Comparison of ENCODE assay signal across 8 mouse cellular contexts in genomic region chrX:73639255-73639675, GRCm38 (mm10). TPM values are rescaled to one million over a fixed set of nuclear protein-coding genes. Genes with fewer than 3 reads are reported as not detected.
DNase-seq lines count a peak whose midpoint lies in the region; ATAC-seq and TF ChIP-seq lines count a peak whose summit lies in the region.

Gene Dusp9, plus strand, starts transcription at chrX:73639419.

- no peaks in the 10 kb centered on the region for H3K4me1 ChIP-seq in brown adipose tissue, adult 24 weeks (ENCODE audit: control insufficient read depth, insufficient read depth, insufficient read length, low read length)
- H3K4me1 ChIP-seq in heart, embryonic 11.5 days (ENCODE audit: control insufficient read depth, insufficient read depth, low read length) = no peaks in the 10 kb centered on the region; the same call in 1 of the 2 replicates
- H3K4me1 ChIP-seq in kidney, embryonic 15.5 days = peaks cover 22% of the 10 kb centered on the region
- peaks cover 20% of the 10 kb centered on the region for H3K4me1 ChIP-seq in testis, adult 2 months (ENCODE audit: control insufficient read depth, insufficient read depth, low read length)

- WGBS in heart, embryonic 11.5 days (ENCODE audit: insufficient replicate concordance) = 17% methylated on average over 22 of the region's 28 CpGs
- 23% methylated on average over 28 of the region's 28 CpGs for WGBS in kidney, embryonic 15.5 days

- peak within 1 kb of the TSS; percentile 49; the same call in 1 of the 2 replicates for H3K4me3 ChIP-seq in brown adipose tissue, adult 24 weeks (ENCODE audit: insufficient read depth, low read depth, low read length)
- peak within 1 kb of the TSS; percentile 33 for H3K4me3 ChIP-seq in heart, embryonic 11.5 days (ENCODE audit: low read depth, low read length)
- H3K4me3 ChIP-seq in kidney, embryonic 15.5 days (replicated peaks) = peak within 1 kb of the TSS; percentile 47
- peak within 1 kb of the TSS; percentile 47 for H3K4me3 ChIP-seq in testis, adult 2 months (ENCODE audit: control insufficient read depth, low read depth, low read length)

- no peak within 1 kb of the TSS for H3K27ac ChIP-seq in brown adipose tissue, adult 24 weeks (replicated peaks; ENCODE audit: low read depth, low read length)
- no peak within 1 kb of the TSS for H3K27ac ChIP-seq in heart, embryonic 11.5 days (ENCODE audit: low read depth, low read length)
- no peak within 1 kb of the TSS for H3K27ac ChIP-seq in kidney, embryonic 15.5 days
- H3K27ac ChIP-seq in testis, adult 2 months (ENCODE audit: control insufficient read depth, insufficient read depth, low read depth, low read length) = no peak within 1 kb of the TSS

- no peaks in the 10 kb centered on the region for H3K9me3 ChIP-seq in heart, embryonic 11.5 days (replicated peaks; ENCODE audit: control insufficient read depth, low read length)
- H3K9me3 ChIP-seq in kidney, embryonic 15.5 days (replicated peaks) = no peaks in the 10 kb centered on the region

- ATAC-seq in heart, embryonic 11.5 days (replicated peaks; ENCODE audit: insufficient number of reproducible peaks, low FRiP score, low TSS enrichment) = peak; percentile 62; the same call in 1 of the 2 replicates
- ATAC-seq in kidney, embryonic 15.5 days (replicated peaks; ENCODE audit: low FRiP score) = peak; percentile 79

- H3K4me2 ChIP-seq in heart, embryonic 11.5 days = peak within 1 kb of the TSS; percentile 71
- H3K4me2 ChIP-seq in kidney, embryonic 15.5 days = peak within 1 kb of the TSS; percentile 79

- H3K36me3 ChIP-seq in heart, embryonic 11.5 days (ENCODE audit: control insufficient read depth, insufficient read depth, low read length) = no peaks in the 10 kb centered on the region
- no peaks in the 10 kb centered on the region for H3K36me3 ChIP-seq in kidney, embryonic 15.5 days
- H3K36me3 ChIP-seq in testis, adult 2 months (ENCODE audit: control insufficient read depth, insufficient read depth, low read length) = no peaks in the 10 kb centered on the region

- H3K9ac ChIP-seq in heart, embryonic 11.5 days (ENCODE audit: low read depth, low read length) = peak within 1 kb of the TSS; percentile 39; the same call in 1 of the 2 replicates
- H3K9ac ChIP-seq in kidney, embryonic 15.5 days = peak within 1 kb of the TSS; percentile 35; the same call in 1 of the 2 replicates

- H3K27me3 ChIP-seq in heart, embryonic 11.5 days (ENCODE audit: control insufficient read depth, insufficient read depth, low read length) = peaks cover 61% of the 10 kb centered on the region
- peaks cover 74% of the 10 kb centered on the region for H3K27me3 ChIP-seq in kidney, embryonic 15.5 days
- no peaks in the 10 kb centered on the region for H3K27me3 ChIP-seq in testis, adult 2 months (ENCODE audit: control insufficient read depth, insufficient read depth, low read length)

- no peak for TF ChIP-seq POLR2A in testis, adult 2 months (IDR thresholded peaks at IDR 0.05; ENCODE audit: control insufficient read depth, low read depth, low read length)

- peak; percentile 52 to 55 for DNase-seq in cerebellum, postnatal 10 days
- no peak for DNase-seq in cerebellum, adult 18-20 months
- DNase-seq in lung, postnatal 25 days (ENCODE audit: low spot score) = peak; percentile 20
- no peak for DNase-seq in spleen, adult 12 weeks (ENCODE audit: low spot score)

- no peak for TF ChIP-seq CTCF in testis, adult 2 months (IDR thresholded peaks at IDR 0.05; ENCODE audit: control insufficient read depth, insufficient read depth, insufficient replicate concordance, low read depth, low read length)

RNA-seq across cellular contexts. Expression of gene Dusp9, which starts in this region (rescaled TPM):
- polyA plus RNA-seq in brown adipose tissue, adult 24 weeks (2012; ENCODE audit: insufficient read depth, insufficient read length, missing spikeins) = not detected in 2 replicates
- polyA plus RNA-seq in heart, embryonic 11.5 days (2014; fragmentation: Nextera tagmentation; extraction: Ambion mirVana) = 2.8 and 5.4 TPM in 2 replicates
- polyA plus RNA-seq in kidney, embryonic 15.5 days (2015; fragmentation: Nextera tagmentation; extraction: Ambion mirVana) = 27.9 and 29.3 TPM in 2 replicates
- polyA plus RNA-seq in testis, adult 2 months (2012; rRNA removed) = 1.8 and 2.0 TPM in 2 replicates

Comparison
In these comparisons a context has a peak if more than half of its experiments do, and no peak if none do; other contexts are left out.
1. DNase-seq: peak in cerebellum, postnatal 10 days (2 of 2) and lung, postnatal 25 days (single experiment); none in cerebellum, adult 18-20 months (0 of 2) and spleen, adult 12 weeks (single experiment).
2. Peak in every context shown above with its lines, with median percentiles within 50 percentile points of each other: H3K4me3 ChIP-seq.